Comparison of ENCODE assay signal across 31 mouse cellular contexts in genomic region chrX:52945509-52945908, GRCm38 (mm10).
"Had no signal": no experiment of that assay in that cellular context is flagged by ENCODE, and none has a peak within 500 bp of the region (broad histone marks: within the 10 kb centered on the region; RNA-seq: fewer than 3 reads in every experiment).

No protein-coding gene starts in this region.

- H3K9ac ChIP-seq: limb, embryonic 12.5 days; limb, embryonic 13.5 days; limb, embryonic 15.5 days; liver, embryonic 12.5 days; liver, embryonic 13.5 days; liver, embryonic 14.5 days; liver, embryonic 15.5 days; liver, postnatal 0 days; lung, embryonic 14.5 days; lung, embryonic 15.5 days; midbrain, embryonic 12.5 days; midbrain, embryonic 13.5 days; midbrain, embryonic 15.5 days had no signal

- H3K4me1 ChIP-seq: limb, embryonic 10.5 days; limb, embryonic 12.5 days; limb, embryonic 13.5 days; limb, embryonic 15.5 days; liver, embryonic 12.5 days; liver, embryonic 13.5 days; liver, embryonic 15.5 days; lung, embryonic 15.5 days; megakaryocyte, embryonic 14.5 days; midbrain, embryonic 10.5 days; midbrain, embryonic 12.5 days; midbrain, embryonic 13.5 days; midbrain, embryonic 15.5 days had no signal

- H3K4me3 ChIP-seq: limb, embryonic 10.5 days; limb, embryonic 12.5 days; limb, embryonic 13.5 days; limb, embryonic 15.5 days; liver, embryonic 12.5 days; liver, embryonic 13.5 days; liver, embryonic 15.5 days; lung, embryonic 15.5 days; megakaryocyte, embryonic 14.5 days; midbrain, embryonic 10.5 days; midbrain, embryonic 12.5 days; midbrain, embryonic 13.5 days; midbrain, embryonic 15.5 days; myocyte had no signal

- H3K4me2 ChIP-seq: limb, embryonic 12.5 days; limb, embryonic 13.5 days; limb, embryonic 15.5 days; liver, embryonic 11.5 days; liver, embryonic 12.5 days; liver, embryonic 13.5 days; liver, embryonic 15.5 days; lung, embryonic 14.5 days; lung, embryonic 15.5 days; midbrain, embryonic 11.5 days; midbrain, embryonic 12.5 days; midbrain, embryonic 13.5 days; midbrain, embryonic 15.5 days had no signal

- H3K27ac ChIP-seq: limb, embryonic 10.5 days; limb, embryonic 12.5 days; limb, embryonic 13.5 days; limb, embryonic 15.5 days; liver, embryonic 12.5 days; liver, embryonic 13.5 days; liver, embryonic 14.5 days; liver, embryonic 15.5 days; lung, embryonic 15.5 days; macrophage; midbrain, embryonic 10.5 days; midbrain, embryonic 12.5 days; midbrain, embryonic 13.5 days; midbrain, embryonic 15.5 days had no signal

- H3K9me3 ChIP-seq: limb, embryonic 10.5 days; limb, embryonic 12.5 days; limb, embryonic 13.5 days; limb, embryonic 15.5 days; liver, embryonic 12.5 days; liver, embryonic 13.5 days; liver, embryonic 15.5 days; lung, embryonic 15.5 days; megakaryocyte, embryonic 14.5 days; midbrain, embryonic 10.5 days; midbrain, embryonic 12.5 days; midbrain, embryonic 13.5 days; midbrain, embryonic 15.5 days had no signal

- ATAC-seq: liver, embryonic 12.5 days; liver, postnatal 0 days; lung, postnatal 0 days; midbrain, embryonic 13.5 days; midbrain, embryonic 15.5 days; midbrain, embryonic 16.5 days had no signal

- DNase-seq: left cerebral cortex, postnatal 4 days; liver; liver, embryonic 13.5 days; liver, postnatal 0 days; lung, adult 18-20 months; lung, adult 2 months; lung, embryonic 14.5 days; lung, postnatal 10 days; lung, postnatal 14 days; lung, postnatal 36 days; lung, postnatal 4 days; midbrain, embryonic 14.5 days had no signal

- H3K27me3 ChIP-seq: limb, embryonic 12.5 days; limb, embryonic 13.5 days; limb, embryonic 15.5 days; liver, embryonic 12.5 days; liver, embryonic 13.5 days; liver, embryonic 15.5 days; lung, embryonic 15.5 days; megakaryocyte, embryonic 14.5 days; midbrain, embryonic 12.5 days; midbrain, embryonic 13.5 days; midbrain, embryonic 15.5 days had no signal
